Mouse (Mus musculus): ENCODE measurements around the gene Dus2.
"Not testable (repeated sequence)": the region's sequence is repeated elsewhere in the genome, so short reads cannot be mapped to it uniquely, and the experiment has no call there.

Dus2 gene

DNA sequence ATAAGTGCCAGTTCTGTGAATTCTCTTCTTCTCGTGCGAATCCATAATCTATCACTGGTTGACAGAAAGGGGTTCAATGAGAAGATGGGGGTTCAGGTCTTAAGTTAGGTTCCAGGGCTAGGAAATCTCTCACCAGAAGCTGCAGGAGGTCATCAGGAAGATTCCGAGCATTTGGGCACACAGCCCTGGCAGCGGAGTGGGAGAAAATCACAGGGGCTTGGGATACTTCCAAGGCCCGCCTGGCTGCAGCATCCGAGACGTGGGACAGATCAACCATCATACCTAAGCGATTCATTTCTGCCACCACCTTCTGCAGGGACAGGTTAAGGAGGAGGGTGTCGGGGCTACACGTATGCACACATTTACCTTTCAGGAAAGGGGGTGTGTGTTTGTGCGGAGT is 2.6 kb upstream of the Dus2 start:
- DNase-seq (ENCODE audit: low read depth, low spot score) = no peak

DNA sequence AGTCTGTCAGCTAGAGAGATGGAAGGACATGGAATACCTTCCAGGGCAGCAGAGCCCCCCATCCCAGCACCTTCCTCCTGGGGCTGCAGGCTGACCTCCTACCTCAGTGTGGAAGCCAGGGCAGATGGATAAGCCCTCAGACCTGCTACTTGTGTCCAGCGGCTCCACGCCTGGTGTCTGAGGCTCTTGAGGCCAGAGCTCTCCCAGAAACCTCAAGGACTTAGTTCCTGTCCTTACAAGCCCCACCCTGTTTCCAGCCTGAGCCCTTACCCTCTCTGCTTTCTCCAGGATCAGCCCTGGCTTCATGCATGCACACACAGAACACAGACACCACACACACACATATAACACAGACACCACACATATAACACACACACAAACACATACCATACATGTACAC is 409 bp downstream of the Dus2 start:
- no peak for DNase-seq (ENCODE audit: low read depth, low spot score)

DNA sequence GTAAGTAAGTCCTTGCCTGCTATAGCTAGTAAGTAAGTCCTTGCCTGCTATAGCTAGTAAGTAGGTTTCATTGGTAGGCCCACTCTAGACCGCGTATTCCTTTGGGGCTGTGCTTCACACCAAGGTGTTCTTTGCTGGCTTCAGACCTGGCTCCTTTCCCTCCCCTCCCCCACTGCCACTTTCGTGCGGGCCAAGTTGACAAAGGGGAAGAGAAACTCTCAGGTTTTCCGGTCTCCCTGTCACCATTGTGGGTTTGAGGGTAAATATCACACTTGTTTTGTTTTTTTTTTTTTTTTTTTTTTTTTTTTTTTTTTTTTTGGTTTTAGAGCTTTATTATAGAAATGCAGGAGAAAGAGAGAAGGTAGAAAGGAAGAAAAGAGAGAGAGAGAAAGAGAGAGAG is 1.4 kb downstream of the Dus2 start:
- peak; percentile 93 for DNase-seq (ENCODE audit: low read depth, low spot score)

- DNase-seq (ENCODE audit: low read depth, low spot score) = peak; percentile 78
These were observed 2.1 kb downstream of the Dus2 start for GRCm38 (mm10) chr8:105993226-105993625.

DNA sequence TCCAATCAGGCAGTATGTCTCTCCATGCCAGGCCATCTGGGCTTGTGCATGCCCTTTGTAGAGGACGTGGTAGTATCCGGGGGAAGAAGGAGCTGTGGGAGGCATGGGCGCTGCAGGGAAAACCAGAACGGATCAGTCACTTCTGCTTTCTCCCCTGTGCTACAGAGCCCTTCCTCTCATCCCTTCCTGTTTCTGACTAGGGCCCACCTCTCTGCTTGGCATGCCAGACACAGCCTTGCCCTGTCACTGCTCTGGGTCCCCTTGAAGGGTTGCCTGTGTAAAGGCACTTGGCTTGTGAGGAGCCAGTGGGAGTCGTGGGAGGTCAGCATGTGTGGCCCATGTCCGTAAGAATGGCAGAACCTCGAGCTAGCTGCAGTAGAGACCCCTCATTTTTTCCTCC is 5.2 kb downstream of the Dus2 start:
- DNase-seq (ENCODE audit: low read depth, low spot score) = no peak

- no peak for DNase-seq (ENCODE audit: low read depth, low spot score)
These were observed 7.8 kb downstream of the Dus2 start for GRCm38 (mm10) chr8:105998971-105999370.

DNA sequence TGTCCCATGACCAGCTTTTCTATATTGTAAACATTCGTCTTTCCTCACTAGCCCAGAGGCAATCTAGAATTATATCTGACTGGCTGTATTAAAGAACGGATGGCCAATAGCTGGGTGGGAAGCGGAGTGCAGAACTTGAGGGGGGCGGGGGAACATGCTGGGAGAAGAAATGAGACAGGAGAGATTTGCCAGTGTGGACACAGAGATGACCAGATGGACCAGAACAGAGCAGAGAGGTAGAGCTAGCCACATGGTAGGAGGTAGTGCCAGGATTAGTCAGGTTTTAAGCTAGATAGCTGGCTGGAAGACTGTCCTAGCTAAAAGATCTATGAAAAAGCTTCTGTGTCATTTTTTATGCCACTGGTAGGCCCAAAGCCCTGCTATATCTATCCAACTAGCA is 10.8 kb downstream of the Dus2 start:
- DNase-seq (ENCODE audit: low read depth, low spot score) = no peak

DNA sequence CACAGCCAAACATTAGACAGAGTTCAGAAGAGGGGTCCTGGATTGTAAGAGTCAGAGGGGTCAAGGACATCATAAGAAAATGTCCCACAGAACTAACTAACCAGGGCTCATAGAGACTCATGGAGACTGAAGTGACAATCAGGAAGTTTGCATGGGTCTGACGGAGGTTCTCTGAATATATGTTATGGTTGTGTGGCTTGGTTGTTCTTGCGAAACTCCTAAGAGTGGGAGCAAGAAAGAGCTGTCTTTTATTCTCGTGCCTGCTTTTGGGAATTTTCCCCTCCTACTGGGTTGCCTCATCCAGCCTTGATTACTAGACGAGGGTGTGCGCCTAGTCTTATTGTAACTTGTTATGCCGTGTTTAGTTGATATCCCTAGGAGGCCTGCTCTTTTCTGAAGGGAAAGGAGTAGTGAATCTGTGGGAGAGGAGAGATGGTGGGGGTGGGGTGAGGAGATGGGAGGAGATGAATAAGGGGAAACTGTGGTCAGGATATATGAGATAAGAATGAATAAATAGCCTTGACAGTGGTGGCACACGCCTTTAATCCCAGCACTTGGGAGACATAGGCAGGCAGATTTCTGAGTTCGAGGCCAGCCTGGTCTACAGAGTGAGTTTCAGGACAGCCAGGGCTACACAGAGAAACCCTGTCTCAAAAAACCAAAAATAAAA is 13.5 kb downstream of the Dus2 start:
- DNase-seq (ENCODE audit: low read depth, low spot score) = no peak

- DNase-seq (ENCODE audit: low read depth, low spot score) = no peak
These were observed 14.7 kb downstream of the Dus2 start, which contains the start of gene Dpep2nb for GRCm38 (mm10) chr8:106005875-106006274. TSS of gene Dpep2nb (minus strand) at chr8:106005975.

- peak; percentile 50 for DNase-seq (ENCODE audit: low read depth, low spot score)
These were observed 15.3 kb downstream of the Dus2 start for GRCm38 (mm10) chr8:106006413-106006812.

- DNase-seq (ENCODE audit: low read depth, low spot score) = peak; percentile 39
These were observed 16.0 kb downstream of the Dus2 start for GRCm38 (mm10) chr8:106007135-106007534.

DNA sequence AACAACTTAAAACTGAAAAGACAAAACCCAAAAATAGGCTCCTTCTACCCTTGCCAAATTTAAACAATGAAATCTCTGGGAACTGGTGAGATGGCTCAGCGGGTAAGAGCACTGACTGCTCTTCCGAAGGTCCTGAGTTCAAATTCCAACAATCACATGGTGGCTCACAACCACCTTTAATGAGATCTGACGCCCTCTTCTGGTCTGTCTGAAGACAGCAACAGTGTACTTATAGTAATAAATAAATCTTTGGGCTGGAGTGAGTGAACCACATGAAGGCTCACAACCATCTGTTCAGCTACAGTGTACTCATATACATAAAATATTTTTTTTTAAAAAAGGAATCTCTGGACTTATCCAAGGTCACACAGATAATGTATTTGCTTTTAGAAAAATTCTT is 16.8 kb downstream of the Dus2 start:
- DNase-seq (ENCODE audit: low read depth, low spot score) = peak; percentile 44

DNA sequence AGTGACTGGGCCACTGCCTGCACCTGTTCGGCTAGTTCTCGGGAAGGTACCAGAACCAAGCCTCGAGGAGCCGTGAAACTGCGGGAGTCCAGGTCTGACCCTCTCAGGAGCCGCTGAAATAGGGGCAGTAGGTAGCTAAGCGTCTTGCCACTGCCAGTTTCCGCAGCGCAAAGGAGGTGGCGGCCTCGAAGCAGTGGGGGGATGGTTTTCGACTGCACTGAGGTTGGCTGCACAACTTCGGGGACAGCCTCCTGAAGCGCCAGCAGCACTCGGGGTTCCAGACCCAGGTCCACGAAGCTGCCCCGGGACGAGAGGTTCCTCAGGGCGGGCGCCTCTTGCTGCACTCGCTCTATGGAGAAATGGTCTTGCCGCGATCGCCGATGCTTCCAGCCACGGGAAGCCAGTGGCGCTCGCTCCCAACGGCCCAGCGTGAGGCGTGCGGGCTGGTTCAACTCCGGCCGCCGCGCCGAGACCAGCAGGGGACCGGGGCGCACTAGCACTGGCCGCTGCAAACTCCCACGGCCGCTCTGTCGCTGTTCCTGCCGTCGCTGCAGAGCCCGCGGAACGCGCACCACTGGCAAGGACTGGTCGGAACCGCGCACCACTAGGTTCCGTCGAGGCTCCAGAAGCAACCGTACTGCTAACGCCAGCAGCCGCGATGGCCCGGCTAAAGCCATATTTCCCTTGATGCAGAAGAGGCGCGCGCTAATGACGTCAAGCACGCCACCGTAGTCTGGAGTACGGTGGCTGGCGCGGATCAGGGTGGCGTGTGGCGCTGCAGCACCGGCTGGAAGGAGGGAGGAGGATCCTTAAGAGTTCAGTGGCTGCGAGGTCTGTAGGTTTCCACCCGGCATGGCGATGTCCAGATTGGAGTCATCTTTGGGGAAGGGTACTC is 19.9 kb downstream of the Dus2 start:
- peak; percentile 94 for DNase-seq (ENCODE audit: low read depth, low spot score)

DNA sequence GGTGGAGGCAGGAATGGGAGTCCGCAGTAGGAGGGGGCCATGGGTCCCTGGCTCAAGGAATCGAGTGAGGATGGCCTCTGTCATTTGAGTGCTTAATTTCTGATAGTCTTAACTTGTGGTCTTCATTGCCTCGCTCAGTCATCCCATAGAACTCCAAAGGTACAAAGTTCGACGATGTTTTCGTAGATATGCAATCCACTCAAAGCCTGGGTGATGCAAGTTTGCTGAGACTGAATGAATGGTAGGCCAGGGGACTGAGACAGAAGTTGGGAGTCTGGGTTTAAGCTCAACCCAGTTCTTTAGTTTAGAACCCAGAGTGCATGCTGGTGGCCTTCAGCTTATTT is 20.5 kb downstream of the Dus2 start, which contains the start of gene Ddx28:
Gene Ddx28 (minus strand): TSS at position 240 of the 344 bp plus-strand sequence.
- DNase-seq (ENCODE audit: low read depth, low spot score) = no peak

- not testable (repeated sequence) for DNase-seq (ENCODE audit: low read depth, low spot score)
These were observed 21.1 kb downstream of the Dus2 start for GRCm38 (mm10) chr8:106012203-106012602.

DNA sequence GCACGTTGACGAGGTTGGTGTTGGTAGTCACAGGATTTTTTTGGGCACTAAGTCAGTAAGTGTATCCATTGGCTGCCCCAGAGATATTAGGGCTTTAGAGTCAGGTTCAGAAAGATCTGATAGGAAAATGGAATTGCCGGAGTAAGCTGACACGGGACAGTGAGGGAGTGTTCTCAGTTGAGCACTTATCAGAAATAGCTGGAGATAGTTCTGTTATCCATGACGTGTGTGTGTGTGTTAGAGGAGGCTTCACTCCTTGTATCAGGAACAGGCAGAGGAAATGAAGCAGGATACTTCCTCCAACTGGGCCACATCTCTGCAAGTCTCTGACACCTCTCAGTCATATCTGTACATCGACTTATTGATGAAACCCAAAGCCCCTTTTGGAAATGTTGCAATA is 25.1 kb downstream of the Dus2 start:
- DNase-seq (ENCODE audit: low read depth, low spot score) = no peak

DNA sequence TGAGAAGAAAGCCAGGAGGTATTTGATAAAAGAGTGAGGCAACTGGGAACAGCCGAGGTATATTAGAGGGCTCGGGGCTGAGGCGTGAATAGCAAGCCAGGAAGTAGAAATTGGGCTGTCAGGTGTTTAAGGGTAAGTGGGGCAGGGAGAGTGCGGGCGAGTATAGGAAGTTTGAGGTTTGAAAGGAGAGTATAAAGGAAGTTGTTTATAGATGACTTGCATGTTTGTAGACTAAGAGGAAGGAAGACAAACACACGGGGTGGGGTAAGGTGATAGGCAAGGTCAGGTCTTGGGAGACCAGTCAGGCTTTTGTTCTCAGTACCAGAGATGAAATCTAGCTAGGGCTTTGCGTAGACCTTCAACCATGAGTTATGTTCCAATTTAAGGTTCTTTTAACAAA is 26.0 kb downstream of the Dus2 start:
- no peak for DNase-seq (ENCODE audit: low read depth, low spot score)

- no peak for DNase-seq (ENCODE audit: low read depth, low spot score)
These were observed 26.9 kb downstream of the Dus2 start for GRCm38 (mm10) chr8:106018039-106018438.

GRCm38 (mm10) chr8:106022483-106022882 is 31.3 kb downstream of the Dus2 start:
- peak; percentile 77 for DNase-seq (ENCODE audit: low read depth, low spot score)

GRCm38 (mm10) chr8:106038721-106039120 is 47.6 kb downstream of the Dus2 start:
- DNase-seq (ENCODE audit: low read depth, low spot score) = no peak

GRCm38 (mm10) chr8:106039605-106040004 is 48.5 kb downstream of the Dus2 start:
- peak; percentile 44 for DNase-seq (ENCODE audit: low read depth, low spot score)

DNA sequence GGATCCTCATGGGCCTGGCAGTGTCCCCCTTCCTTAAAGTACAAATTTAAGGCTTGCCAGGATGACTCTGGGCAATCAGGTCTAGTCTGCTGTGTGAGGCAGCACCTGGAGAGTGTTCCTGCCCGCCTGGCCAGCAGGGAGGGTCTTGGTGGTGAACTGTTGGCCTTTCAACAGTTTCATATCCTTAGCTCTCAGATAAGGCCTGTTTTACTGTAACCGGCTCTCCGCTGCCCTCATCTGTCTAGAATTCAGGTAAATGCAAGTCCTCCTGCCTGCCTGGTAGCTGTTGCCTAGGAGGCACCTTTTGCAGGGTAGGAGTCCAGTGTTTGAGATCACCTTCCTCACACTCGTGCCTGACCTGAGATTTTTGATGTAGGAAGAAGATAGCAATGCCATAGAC is 49.1 kb downstream of the Dus2 start:
- DNase-seq (ENCODE audit: low read depth, low spot score) = peak; percentile 36

GRCm38 (mm10) chr8:106043055-106043454 is 51.9 kb downstream of the Dus2 start:
- DNase-seq (ENCODE audit: low read depth, low spot score) = no peak

Measured in A20 (cell line).